Mouse (Mus musculus): ENCODE results near the gene Cab39l. TPM values are rescaled to one million over a fixed set of nuclear protein-coding genes. Genes with fewer than 3 reads are reported as not detected.
A peak's percentile ranks its signal among the peaks of the same experiment; 100 is the strongest.

Gene Cab39l
- polyA plus RNA-seq, 1 experiment from 2014 or later: 27.9 TPM

- Histone ChIP-seq H3K4me1 (ENCODE audit: control insufficient read depth, insufficient read depth, low read length) (no peaks in the 10 kb centered on the region), H3K4me3 (ENCODE audit: low read depth, low read length) (no peak overlapping the region), H3K36me3 (ENCODE audit: control insufficient read depth, insufficient read depth, low read length) (no peaks in the 10 kb centered on the region), H3K4me2 (ENCODE audit: low read length) (no peak overlapping the region), H3K9me3 (replicated peaks; ENCODE audit: control insufficient read depth, low read length) (no peaks in the 10 kb centered on the region), H3K27me3 (replicated peaks; ENCODE audit: control insufficient read depth, insufficient read depth, low read length) (no peaks in the 10 kb centered on the region), H3K27ac (ENCODE audit: low read depth, low read length) (no peak overlapping the region), H3K9ac (ENCODE audit: low read length) (no peak overlapping the region)
- DNase-seq (ENCODE audit: low spot score): no peak
- no peak for ATAC-seq
- WGBS: 66% methylated on average over 5 of the region's 5 CpGs
Observed at GRCm38 (mm10) chr14:59547530-59547929, 106.8 kb downstream of the Cab39l start.

- no peaks in the 10 kb centered on the region for H3K27me3 ChIP-seq (replicated peaks; ENCODE audit: control insufficient read depth, insufficient read depth, low read length)
- DNase-seq (ENCODE audit: low spot score) (peak; percentile 7), ATAC-seq (no peak)
- no peak overlapping the region for H3K4me3 ChIP-seq (ENCODE audit: low read depth, low read length)
- H3K27ac ChIP-seq (ENCODE audit: low read depth, low read length): no peak overlapping the region
- H3K9ac ChIP-seq (ENCODE audit: low read length): no peak overlapping the region
- H3K9me3 ChIP-seq (replicated peaks; ENCODE audit: control insufficient read depth, low read length): no peaks in the 10 kb centered on the region
- H3K4me1 ChIP-seq (ENCODE audit: control insufficient read depth, insufficient read depth, low read length): no peaks in the 10 kb centered on the region
- H3K4me2 ChIP-seq (ENCODE audit: low read length): no peak overlapping the region
- H3K36me3 ChIP-seq (ENCODE audit: control insufficient read depth, insufficient read depth, low read length): no peaks in the 10 kb centered on the region
- WGBS: 63% methylated on average over 2 of the region's 2 CpGs
Observed at GRCm38 (mm10) chr14:59548532-59548931, 107.8 kb downstream of the Cab39l start.

DNA sequence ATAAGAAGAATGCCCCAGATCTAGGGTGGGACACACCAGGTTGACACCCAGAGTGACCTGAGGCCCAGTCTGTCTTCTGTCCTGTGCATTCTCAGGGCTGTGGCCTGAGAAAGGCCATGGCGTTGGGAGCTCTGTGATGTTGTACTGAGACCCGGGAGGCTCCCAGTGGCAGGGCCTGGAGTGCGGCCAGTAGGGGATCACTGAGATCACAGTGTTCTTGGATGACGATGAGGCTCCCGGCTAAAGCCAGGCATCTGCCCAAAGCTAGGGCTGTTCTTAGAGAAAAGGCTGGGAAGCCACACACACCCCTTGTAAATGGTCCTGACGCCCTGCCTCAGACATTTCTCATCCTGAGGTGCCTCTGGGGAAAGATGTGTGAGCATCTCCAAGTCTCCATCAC is 108.3 kb downstream of the Cab39l start:
- Histone ChIP-seq H3K27me3 (replicated peaks; ENCODE audit: control insufficient read depth, insufficient read depth, low read length) (no peaks in the 10 kb centered on the region), H3K27ac (ENCODE audit: low read depth, low read length) (no peak overlapping the region), H3K36me3 (ENCODE audit: control insufficient read depth, insufficient read depth, low read length) (no peaks in the 10 kb centered on the region), H3K4me2 (ENCODE audit: low read length) (no peak overlapping the region), H3K4me1 (ENCODE audit: control insufficient read depth, insufficient read depth, low read length) (no peaks in the 10 kb centered on the region), H3K4me3 (ENCODE audit: low read depth, low read length) (no peak overlapping the region), H3K9me3 (replicated peaks; ENCODE audit: control insufficient read depth, low read length) (no peaks in the 10 kb centered on the region), H3K9ac (ENCODE audit: low read length) (no peak overlapping the region)
- ATAC-seq (no peak), DNase-seq (ENCODE audit: low spot score) (no peak)
- WGBS: 82% methylated on average over 6 of the region's 6 CpGs

GRCm38 (mm10) chr14:59550841-59551240 is 110.1 kb downstream of the Cab39l start:
- Histone ChIP-seq H3K4me3 (ENCODE audit: low read depth, low read length) (no peak overlapping the region), H3K4me1 (ENCODE audit: control insufficient read depth, insufficient read depth, low read length) (no peaks in the 10 kb centered on the region), H3K9me3 (replicated peaks; ENCODE audit: control insufficient read depth, low read length) (no peaks in the 10 kb centered on the region), H3K27ac (ENCODE audit: low read depth, low read length) (no peak overlapping the region), H3K27me3 (replicated peaks; ENCODE audit: control insufficient read depth, insufficient read depth, low read length) (no peaks in the 10 kb centered on the region), H3K9ac (ENCODE audit: low read length) (no peak overlapping the region), H3K4me2 (ENCODE audit: low read length) (no peak overlapping the region), H3K36me3 (ENCODE audit: control insufficient read depth, insufficient read depth, low read length) (no peaks in the 10 kb centered on the region)
- ATAC-seq: no peak
- DNase-seq (ENCODE audit: low spot score): no peak
- 93% methylated on average over 2 of the region's 2 CpGs for WGBS

GRCm38 (mm10) chr14:59551956-59552355 is 111.2 kb downstream of the Cab39l start:
- Histone ChIP-seq H3K9ac (ENCODE audit: low read length) (no peak overlapping the region), H3K27me3 (replicated peaks; ENCODE audit: control insufficient read depth, insufficient read depth, low read length) (no peaks in the 10 kb centered on the region), H3K36me3 (ENCODE audit: control insufficient read depth, insufficient read depth, low read length) (no peaks in the 10 kb centered on the region), H3K27ac (ENCODE audit: low read depth, low read length) (no peak overlapping the region), H3K4me3 (ENCODE audit: low read depth, low read length) (no peak overlapping the region), H3K9me3 (replicated peaks; ENCODE audit: control insufficient read depth, low read length) (no peaks in the 10 kb centered on the region), H3K4me2 (ENCODE audit: low read length) (no peak overlapping the region), H3K4me1 (ENCODE audit: control insufficient read depth, insufficient read depth, low read length) (no peaks in the 10 kb centered on the region)
- DNase-seq (ENCODE audit: low spot score) (no peak), ATAC-seq (no peak)
- 83% methylated on average over 8 of the region's 8 CpGs for WGBS

DNA sequence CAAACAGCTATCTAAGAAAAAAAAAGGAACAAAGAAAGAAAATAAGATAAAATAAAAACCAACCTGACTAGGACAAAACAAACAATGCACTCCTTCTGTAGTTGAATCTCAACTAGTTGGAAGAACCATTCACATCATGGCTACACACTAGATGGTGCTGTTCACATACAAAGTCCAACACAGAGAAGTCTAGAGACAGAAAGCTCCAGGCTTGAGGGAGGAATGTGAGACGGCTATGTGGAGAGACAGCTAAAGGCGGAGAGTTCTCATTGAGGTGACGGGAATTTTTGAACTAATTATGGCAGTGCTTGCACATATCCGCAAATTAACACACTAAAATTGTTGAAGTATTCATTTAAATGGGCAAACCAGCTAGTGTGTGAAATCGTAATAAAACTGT is 113.3 kb downstream of the Cab39l start:
- 73% methylated on average over 5 of the region's 5 CpGs for WGBS
- ATAC-seq: no peak
- H3K27me3 ChIP-seq (replicated peaks; ENCODE audit: control insufficient read depth, insufficient read depth, low read length): no peaks in the 10 kb centered on the region
- DNase-seq (ENCODE audit: low spot score): peak; percentile 33
- H3K9ac ChIP-seq (ENCODE audit: low read length): no peak overlapping the region
- no peaks in the 10 kb centered on the region for H3K36me3 ChIP-seq (ENCODE audit: control insufficient read depth, insufficient read depth, low read length)
- no peaks in the 10 kb centered on the region for H3K4me1 ChIP-seq (ENCODE audit: control insufficient read depth, insufficient read depth, low read length)
- no peak overlapping the region for H3K4me2 ChIP-seq (ENCODE audit: low read length)
- H3K4me3 ChIP-seq (ENCODE audit: low read depth, low read length): no peak overlapping the region
- H3K9me3 ChIP-seq (replicated peaks; ENCODE audit: control insufficient read depth, low read length): no peaks in the 10 kb centered on the region
- no peak overlapping the region for H3K27ac ChIP-seq (ENCODE audit: low read depth, low read length)

DNA sequence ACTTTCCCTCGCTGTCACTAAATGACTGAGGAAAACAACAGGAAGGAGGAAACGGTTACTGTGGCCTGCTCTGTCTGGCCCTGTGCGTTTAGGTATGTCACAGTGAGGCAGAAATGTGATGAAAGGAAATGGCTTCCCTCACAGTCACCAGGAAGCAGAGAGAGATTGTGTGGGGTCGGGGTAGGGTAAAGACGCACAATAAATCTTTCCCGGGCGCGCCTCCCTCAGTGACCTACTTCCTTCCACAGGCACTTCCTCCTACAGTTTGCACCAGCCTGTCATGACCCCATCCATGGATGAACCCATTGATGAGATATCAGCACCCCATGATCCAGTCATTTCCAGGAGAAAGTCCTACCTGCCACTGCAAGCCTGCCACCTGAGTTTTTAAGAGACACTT is 114.2 kb downstream of the Cab39l start:
- H3K27ac ChIP-seq (ENCODE audit: low read depth, low read length): no peak overlapping the region
- no peak overlapping the region for H3K4me2 ChIP-seq (ENCODE audit: low read length)
- no peaks in the 10 kb centered on the region for H3K27me3 ChIP-seq (replicated peaks; ENCODE audit: control insufficient read depth, insufficient read depth, low read length)
- no peak for DNase-seq (ENCODE audit: low spot score)
- WGBS: 90% methylated on average over 8 of the region's 8 CpGs
- no peak overlapping the region for H3K4me3 ChIP-seq (ENCODE audit: low read depth, low read length)
- H3K36me3 ChIP-seq (ENCODE audit: control insufficient read depth, insufficient read depth, low read length): no peaks in the 10 kb centered on the region
- H3K9me3 ChIP-seq (replicated peaks; ENCODE audit: control insufficient read depth, low read length): no peaks in the 10 kb centered on the region
- ATAC-seq: no peak
- no peak overlapping the region for H3K9ac ChIP-seq (ENCODE audit: low read length)
- H3K4me1 ChIP-seq (ENCODE audit: control insufficient read depth, insufficient read depth, low read length): no peaks in the 10 kb centered on the region

DNA sequence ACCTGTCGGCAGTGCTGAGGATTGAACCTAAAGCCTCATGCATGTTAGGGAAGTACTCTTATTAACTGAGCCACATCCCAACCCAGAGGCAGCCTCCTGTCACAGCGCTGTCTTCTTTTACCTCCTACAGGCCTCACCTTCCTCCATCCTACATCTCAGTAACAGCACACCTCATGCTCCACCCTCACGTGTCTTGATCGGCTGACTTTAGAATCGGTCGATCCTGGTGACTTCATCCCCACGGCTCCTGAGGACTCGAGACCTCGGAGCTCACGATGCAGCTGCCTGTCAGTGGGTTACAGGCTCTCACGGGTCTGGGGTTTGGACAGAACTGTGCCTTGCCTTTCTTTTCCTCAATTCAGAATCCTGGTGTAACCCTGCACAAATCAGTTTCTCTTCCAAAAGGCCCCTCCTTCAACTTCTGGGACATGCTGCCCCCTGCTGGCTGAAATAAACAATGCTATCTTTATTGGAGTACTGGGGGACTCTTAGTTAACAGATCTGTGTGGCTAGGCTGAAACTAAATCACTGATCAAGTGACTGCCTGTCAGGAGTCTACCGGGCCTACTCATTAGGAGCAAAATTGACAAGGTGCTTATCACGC is 115.3 kb downstream of the Cab39l start:
- Histone ChIP-seq H3K4me2 (ENCODE audit: low read length) (no peak overlapping the region), H3K36me3 (ENCODE audit: control insufficient read depth, insufficient read depth, low read length) (no peaks in the 10 kb centered on the region), H3K4me3 (ENCODE audit: low read depth, low read length) (no peak overlapping the region), H3K4me1 (ENCODE audit: control insufficient read depth, insufficient read depth, low read length) (no peaks in the 10 kb centered on the region), H3K9ac (ENCODE audit: low read length) (no peak overlapping the region), H3K27ac (ENCODE audit: low read depth, low read length) (no peak overlapping the region), H3K9me3 (replicated peaks; ENCODE audit: control insufficient read depth, low read length) (no peaks in the 10 kb centered on the region), H3K27me3 (replicated peaks; ENCODE audit: control insufficient read depth, insufficient read depth, low read length) (no peaks in the 10 kb centered on the region)
- ATAC-seq (peak; percentile 44), DNase-seq (ENCODE audit: low spot score) (peak; percentile 84)
- 55% methylated on average over 13 of the region's 13 CpGs for WGBS

- Histone ChIP-seq H3K4me2 (ENCODE audit: low read length) (no peak overlapping the region), H3K9me3 (replicated peaks; ENCODE audit: control insufficient read depth, low read length) (no peaks in the 10 kb centered on the region), H3K9ac (ENCODE audit: low read length) (no peak overlapping the region), H3K36me3 (ENCODE audit: control insufficient read depth, insufficient read depth, low read length) (no peaks in the 10 kb centered on the region), H3K4me3 (ENCODE audit: low read depth, low read length) (no peak overlapping the region), H3K27ac (ENCODE audit: low read depth, low read length) (no peak overlapping the region), H3K4me1 (ENCODE audit: control insufficient read depth, insufficient read depth, low read length) (no peaks in the 10 kb centered on the region), H3K27me3 (replicated peaks; ENCODE audit: control insufficient read depth, insufficient read depth, low read length) (no peaks in the 10 kb centered on the region)
- DNase-seq (ENCODE audit: low spot score): no peak
- no peak for ATAC-seq
- 76% methylated on average over 4 of the region's 4 CpGs for WGBS
Observed at GRCm38 (mm10) chr14:59557071-59557470, 116.3 kb downstream of the Cab39l start.
